Mouse (Mus musculus): ENCODE results near the gene Tmem59l.

Gene Tmem59l

GRCm38 (mm10) chr8:70488931-70489470 lies 1.8 kb upstream of the Tmem59l start:
- DNase-seq (ENCODE audit: low spot score) = no peak

GRCm38 (mm10) chr8:70487993-70488796 lies 1.0 kb upstream of the Tmem59l start:
- peak; percentile 53 for DNase-seq (ENCODE audit: low spot score)

- no peak for DNase-seq (ENCODE audit: low spot score)
Observed at GRCm38 (mm10) chr8:70486191-70486681, 922 bp downstream of the Tmem59l start.

GRCm38 (mm10) chr8:70482943-70483342 lies 4.2 kb downstream of the Tmem59l start:
- DNase-seq (ENCODE audit: low spot score) = peak; percentile 71

GRCm38 (mm10) chr8:70481908-70482307 lies 5.2 kb downstream of the Tmem59l start:
- no peak for DNase-seq (ENCODE audit: low spot score)

GRCm38 (mm10) chr8:70477269-70477982 lies 9.7 kb downstream of the Tmem59l start:
- peak; percentile 29 for DNase-seq (ENCODE audit: low spot score)

- DNase-seq (ENCODE audit: low spot score) = peak; percentile 97
Observed at GRCm38 (mm10) chr8:70476333-70477268, 10.6 kb downstream of the Tmem59l start, which contains the start of gene Klhl26. Gene Klhl26, minus strand, starts transcription at chr8:70476968.

GRCm38 (mm10) chr8:70471856-70472255 lies 15.3 kb downstream of the Tmem59l start:
- DNase-seq (ENCODE audit: low spot score) = no peak

- DNase-seq (ENCODE audit: low spot score) = no peak
Observed at GRCm38 (mm10) chr8:70469938-70470337, 17.2 kb downstream of the Tmem59l start.

- DNase-seq (ENCODE audit: low spot score) = no peak
Observed at GRCm38 (mm10) chr8:70469295-70469916, 17.8 kb downstream of the Tmem59l start.

GRCm38 (mm10) chr8:70468733-70469132 lies 18.4 kb downstream of the Tmem59l start:
- peak; percentile 52 for DNase-seq (ENCODE audit: low spot score)

- no peak for DNase-seq (ENCODE audit: low spot score)
Observed at GRCm38 (mm10) chr8:70467907-70468306, 19.3 kb downstream of the Tmem59l start.

- no peak for DNase-seq (ENCODE audit: low spot score)
Observed at GRCm38 (mm10) chr8:70467229-70467725, 19.9 kb downstream of the Tmem59l start.

GRCm38 (mm10) chr8:70466771-70467170 lies 20.4 kb downstream of the Tmem59l start:
- no peak for DNase-seq (ENCODE audit: low spot score)

- no peak for DNase-seq (ENCODE audit: low spot score)
Observed at GRCm38 (mm10) chr8:70466305-70466704, 20.9 kb downstream of the Tmem59l start.

- no peak for DNase-seq (ENCODE audit: low spot score)
Observed at GRCm38 (mm10) chr8:70465701-70466100, 21.5 kb downstream of the Tmem59l start.

GRCm38 (mm10) chr8:70464162-70464561 lies 23.0 kb downstream of the Tmem59l start:
- no peak for DNase-seq (ENCODE audit: low spot score)

- no peak for DNase-seq (ENCODE audit: low spot score)
Observed at GRCm38 (mm10) chr8:70463306-70463705, 23.9 kb downstream of the Tmem59l start.

- no peak for DNase-seq (ENCODE audit: low spot score)
Observed at GRCm38 (mm10) chr8:70462516-70462813, 24.7 kb downstream of the Tmem59l start.

GRCm38 (mm10) chr8:70461765-70462515 lies 25.2 kb downstream of the Tmem59l start:
- DNase-seq (ENCODE audit: low spot score) = no peak
